Mouse (Mus musculus) cerebellum, adult 9-11 months (tissue): ENCODE measurements around the gene Mphosph9.

Experiments used
- DNase-seq: peaks from one replicate; pipeline ENCODE4 v3.0.0; 2022

The Mphosph9 gene

DNA sequence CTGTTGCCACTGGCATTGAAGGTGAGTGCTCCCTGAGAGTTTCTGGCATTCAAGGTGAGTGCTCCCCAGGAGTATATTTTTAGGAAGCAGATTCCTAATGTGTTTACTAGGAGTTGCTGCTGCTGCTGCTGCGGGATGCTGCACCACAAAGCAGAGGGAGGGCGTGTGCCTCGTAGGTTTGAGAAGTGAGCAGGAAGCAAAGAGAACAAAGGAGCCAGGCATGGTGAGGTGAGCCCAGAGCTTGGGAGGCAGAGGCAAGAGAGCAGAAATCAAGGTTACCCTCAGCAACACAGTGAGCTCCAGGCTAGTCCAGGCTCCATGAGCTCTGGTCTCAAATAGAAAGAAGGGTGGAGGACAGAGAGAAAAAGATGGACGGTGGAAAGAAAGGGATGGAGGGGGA, 64.5 kb downstream of the Mphosph9 start:
- no peak for DNase-seq

- no peak for DNase-seq
These were observed 65.7 kb downstream of the Mphosph9 start for GRCm38 (mm10) chr5:124262090-124262489.

DNA sequence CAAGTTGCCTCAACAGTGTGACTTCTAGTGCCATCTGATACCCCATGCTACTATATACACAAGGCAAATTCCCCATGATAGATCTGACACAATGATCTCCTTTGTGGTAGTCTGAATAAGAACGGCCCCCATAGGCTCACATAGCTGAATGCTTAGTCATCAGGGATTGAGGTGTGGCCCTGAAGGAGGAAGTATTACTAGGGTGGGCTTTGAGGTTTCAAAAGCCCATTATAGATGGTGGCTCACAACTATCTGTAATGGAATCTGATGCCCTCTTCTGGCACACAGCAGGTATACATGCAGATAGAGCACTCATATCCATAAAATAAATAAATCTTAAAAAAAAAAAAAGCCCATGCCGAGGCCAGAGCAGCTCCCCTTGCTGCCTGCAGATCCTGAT, 68.6 kb downstream of the Mphosph9 start:
- no peak for DNase-seq

DNA sequence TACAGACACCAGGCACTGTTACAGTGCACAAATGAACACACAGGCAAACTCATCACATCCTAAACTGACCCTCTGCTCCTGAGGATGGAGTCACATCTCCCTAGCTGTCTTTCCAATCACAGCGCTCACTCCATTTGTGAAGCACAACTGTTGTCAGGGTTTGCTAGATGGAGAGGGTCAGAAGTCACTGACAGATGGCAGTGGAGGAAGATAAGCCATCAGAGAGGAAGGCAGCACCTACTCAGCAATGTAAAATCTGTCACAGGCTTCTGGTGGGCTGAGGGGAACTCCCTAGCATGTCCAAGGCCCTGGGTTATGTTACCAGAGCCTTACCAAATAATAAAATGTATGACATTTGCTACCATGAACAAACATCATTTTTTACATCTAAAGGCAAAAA, 69.7 kb downstream of the Mphosph9 start:
- no peak for DNase-seq

- no peak for DNase-seq
These were observed 72.6 kb downstream of the Mphosph9 start for GRCm38 (mm10) chr5:124255141-124255540.

DNA sequence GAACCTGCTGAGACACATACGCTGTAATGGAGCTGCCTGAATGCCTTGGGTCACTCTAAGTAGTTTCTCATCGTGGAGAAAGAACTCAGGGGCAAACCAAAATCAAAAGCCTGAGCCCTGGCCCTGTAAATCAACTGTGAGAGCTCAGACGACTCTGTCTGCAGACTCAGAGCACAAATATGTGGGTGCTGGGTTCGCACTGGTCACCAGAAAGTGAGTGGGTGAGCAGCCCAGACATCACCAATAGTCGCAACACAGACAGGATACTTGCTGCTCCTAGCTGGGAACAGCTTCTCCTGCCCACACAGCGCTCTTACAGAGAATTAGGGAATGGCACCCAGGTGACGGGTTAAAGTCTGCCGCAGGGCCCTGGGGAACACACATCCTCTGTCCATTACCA, 74.2 kb downstream of the Mphosph9 start:
- DNase-seq = no peak

DNA sequence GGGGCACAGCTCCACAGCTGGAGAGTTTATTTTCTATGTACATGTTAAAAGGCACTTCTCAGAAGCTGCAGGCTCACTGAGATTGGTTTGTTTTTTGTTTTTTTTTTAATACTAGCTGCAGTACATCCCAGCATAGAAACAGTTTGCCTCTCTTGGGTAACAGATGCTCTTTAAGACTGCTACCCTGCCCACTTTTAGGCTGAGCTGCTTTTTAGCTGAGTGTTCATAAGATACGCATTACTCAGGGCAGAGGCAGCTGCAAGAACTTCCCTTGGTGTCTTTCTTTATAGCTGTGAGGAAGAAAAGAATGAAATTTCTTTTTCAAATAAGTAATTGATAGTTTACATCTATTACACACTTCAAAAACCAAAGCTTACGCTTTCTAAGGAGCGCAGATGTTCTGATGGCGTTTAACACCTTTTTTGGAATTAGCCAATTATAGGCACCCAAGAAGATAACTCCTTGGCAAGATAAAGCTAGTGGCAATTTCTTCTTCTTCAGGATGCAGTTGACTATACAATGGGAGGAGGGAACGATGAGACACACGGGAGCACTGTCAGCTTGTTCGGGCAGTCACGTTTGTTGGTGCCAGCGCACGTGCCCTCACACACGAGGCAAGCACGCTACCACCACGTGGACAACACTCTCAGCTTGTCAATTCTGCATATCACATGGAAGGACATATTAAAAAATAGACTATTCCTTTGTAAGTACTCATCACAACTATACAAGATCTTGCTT, 75.0 kb downstream of the Mphosph9 start:
- DNase-seq = no peak

GRCm38 (mm10) chr5:124251070-124251469, 76.7 kb downstream of the Mphosph9 start:
- no peak for DNase-seq

- DNase-seq = peak; percentile 57
These were observed 77.9 kb downstream of the Mphosph9 start, which contains the start of gene Pitpnm2 for GRCm38 (mm10) chr5:124249614-124250591. Gene Pitpnm2, minus strand, starts transcription at chr5:124249760.

DNA sequence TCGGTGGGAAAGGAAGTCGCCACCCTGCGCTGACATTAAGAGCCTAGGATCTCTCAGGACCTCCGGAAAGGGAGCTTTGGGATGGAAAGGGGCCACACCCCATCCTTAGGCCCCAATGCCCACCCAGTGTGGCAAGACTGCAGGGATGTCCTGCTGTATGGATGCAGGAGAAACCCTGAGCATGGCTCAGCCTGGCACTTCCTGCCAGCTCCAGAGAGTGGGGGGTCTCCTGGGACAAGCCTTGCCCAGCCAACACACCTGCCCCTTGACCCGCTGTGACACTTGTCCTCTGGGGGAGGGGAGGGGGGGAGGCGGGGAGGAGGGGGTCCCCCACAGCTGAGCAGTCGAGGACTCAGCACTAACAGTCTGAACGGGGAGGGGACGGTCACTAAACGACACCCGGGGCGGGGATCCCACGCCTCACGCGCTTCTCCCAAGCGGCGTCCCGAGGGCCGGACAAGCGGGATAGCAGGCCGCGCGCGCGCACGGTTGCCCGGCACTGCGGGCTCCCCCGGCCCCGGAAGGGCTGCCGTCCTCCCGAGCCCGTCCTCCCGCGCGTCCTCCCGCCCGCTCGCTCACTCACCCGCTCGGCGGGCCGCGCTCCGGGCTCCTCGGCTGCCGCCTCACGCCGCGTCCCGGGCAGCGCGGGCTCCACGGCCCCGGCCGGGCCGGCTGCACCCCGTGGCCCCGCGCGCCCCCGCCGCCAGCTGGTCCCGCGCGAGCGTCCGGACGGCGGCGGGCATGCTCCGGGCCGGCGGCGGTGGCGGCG, 78.7 kb downstream of the Mphosph9 start:
- peak; percentile 71 for DNase-seq

DNA sequence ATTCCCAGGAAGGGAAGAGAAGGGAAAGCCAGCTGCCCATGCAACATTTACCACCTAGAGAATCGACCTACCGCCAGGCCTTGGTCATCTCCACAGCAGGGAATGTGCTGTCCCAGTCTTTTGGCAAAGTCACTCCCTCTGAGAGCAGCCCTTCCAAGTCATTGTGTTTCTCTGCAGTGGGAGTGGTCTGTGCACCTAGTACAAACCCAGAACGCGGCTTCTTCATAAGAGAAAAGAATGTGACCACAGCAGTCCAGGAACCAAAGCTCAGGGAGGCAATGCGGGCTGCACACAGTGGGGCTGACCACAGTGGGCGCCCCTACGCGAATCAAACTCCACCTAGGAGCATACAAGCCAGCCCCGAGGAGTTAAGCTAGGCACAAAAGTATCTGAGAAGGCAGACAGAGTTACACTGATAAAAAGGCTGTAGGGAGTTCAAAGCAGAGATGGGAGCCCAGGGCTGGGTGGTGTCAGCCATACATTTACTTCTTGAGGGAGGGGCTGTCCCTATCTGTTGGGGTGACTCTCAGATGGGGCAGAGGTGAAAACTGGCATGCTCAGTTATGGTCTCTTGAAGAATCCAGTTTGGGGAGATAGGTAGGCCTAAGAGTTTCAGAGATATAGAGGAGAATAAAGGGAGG, 79.7 kb downstream of the Mphosph9 start:
- no peak for DNase-seq

DNA sequence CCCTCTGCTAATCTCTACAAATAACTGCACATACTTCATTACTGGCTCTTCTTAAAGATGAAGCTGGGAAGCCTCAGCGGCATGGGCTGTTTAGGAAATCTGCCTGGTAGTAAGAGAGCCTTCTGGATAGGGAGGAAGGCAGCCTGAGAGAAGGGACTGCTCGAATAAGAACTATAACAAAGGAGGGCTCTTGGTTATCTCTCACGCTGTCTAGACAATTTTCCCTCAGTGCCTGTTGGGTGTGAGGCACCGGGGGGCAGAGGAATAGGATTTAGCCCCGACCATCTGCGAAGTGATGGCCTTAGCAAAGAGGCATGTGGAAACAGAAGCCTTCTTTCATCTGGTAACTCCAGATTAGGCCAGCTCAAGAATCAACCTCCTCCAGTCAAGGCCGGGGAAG, 80.5 kb downstream of the Mphosph9 start:
- DNase-seq = no peak

DNA sequence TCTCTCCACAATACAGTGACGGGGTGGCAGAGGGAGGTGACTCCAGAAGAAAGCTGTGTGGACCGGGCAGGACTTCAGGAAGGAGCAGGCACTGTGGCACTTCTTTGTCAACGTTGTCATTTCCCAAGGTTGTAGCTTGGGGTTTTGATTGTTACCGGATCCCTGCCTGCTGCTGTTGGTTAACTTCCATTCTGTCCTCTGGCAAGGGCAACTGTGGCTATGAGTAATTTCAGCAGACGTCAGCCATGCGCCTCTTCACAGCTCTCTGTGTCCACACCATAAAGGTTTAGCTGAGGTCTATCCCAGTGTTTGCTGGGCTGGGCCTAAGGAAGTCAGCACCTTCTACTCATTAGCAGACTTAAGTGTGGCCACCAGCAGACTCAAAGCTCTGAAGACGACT, 82.9 kb downstream of the Mphosph9 start:
- no peak for DNase-seq

DNA sequence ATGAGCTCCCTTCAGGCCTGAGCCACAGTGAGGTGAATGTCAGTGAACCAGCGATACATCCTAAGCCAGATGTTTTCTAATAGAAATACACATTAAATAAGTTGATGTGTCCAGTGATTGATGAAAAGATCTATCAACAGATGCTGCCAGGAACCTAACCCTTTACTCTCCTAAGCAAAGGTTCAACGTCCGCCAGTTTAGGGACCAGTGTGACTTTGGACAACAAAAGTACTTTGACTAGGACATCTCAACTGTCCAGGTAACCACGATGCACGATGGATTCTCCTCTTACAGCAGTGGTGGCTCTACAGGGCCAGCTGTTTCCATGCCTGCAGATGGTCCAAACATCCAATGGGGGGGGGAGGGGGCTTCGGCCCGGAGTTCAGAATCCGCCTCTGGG, 83.3 kb downstream of the Mphosph9 start:
- no peak for DNase-seq

- DNase-seq = no peak
These were observed 84.4 kb downstream of the Mphosph9 start for GRCm38 (mm10) chr5:124243236-124243901.

GRCm38 (mm10) chr5:124241686-124242444, 85.9 kb downstream of the Mphosph9 start:
- no peak for DNase-seq

GRCm38 (mm10) chr5:124240841-124241685, 86.7 kb downstream of the Mphosph9 start:
- peak; percentile 5 for DNase-seq

DNA sequence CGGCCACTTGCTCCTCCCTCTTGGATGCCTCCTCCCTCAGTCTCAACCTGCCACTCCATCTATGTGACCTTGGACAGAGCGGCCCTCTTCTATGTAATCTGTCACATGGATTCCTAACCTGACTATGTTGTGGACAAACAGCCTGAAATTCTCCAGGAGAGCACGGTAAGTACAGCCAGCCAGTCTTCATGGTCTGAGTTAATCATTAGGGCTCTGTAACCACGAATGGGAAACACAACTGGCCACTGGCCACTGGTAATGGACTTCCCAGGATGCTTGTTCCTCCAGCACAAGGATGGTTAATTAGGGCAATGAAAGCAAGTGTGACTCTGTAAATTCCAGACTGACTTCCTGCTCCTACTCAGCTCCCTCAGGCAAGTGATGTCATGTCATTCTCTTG, 91.6 kb downstream of the Mphosph9 start:
- DNase-seq = no peak

- DNase-seq = no peak
These were observed 93.0 kb downstream of the Mphosph9 start for GRCm38 (mm10) chr5:124234778-124235177.
